Mouse (Mus musculus) CH12.LX (cell line): ENCODE data around the gene Ccdc159. TPM values are rescaled to one million over a fixed set of nuclear protein-coding genes. Genes with fewer than 3 reads are reported as not detected.

Source experiments
- DNase-seq: peaks from one replicate; pipeline ENCODE4 v3.0.0-alpha.2; 2013; ENCODE audit errors: extremely low read depth
- H3K27ac ChIP-seq: 2 replicates; pipeline ENCODE4 v1.5.1; 2012; ENCODE audit warnings: low read depth, mild to moderate bottlenecking, control low read depth, moderate library complexity; ENCODE audit not compliant: insufficient read depth
- H3K27me3 ChIP-seq: replicated peaks from 2 replicates; pipeline ENCODE3; 2012; ENCODE audit warnings: inconsistent platforms
- H3K36me3 ChIP-seq, 2 experiments: replicated peaks in 1 of 2; 2 replicates each; pipeline versions ENCODE3 to v1.6.1; 2012; ENCODE audit warnings: inconsistent platforms in 1 of 2, low read length in 1 of 2, mild to moderate bottlenecking in 1 of 2, mixed read lengths in 1 of 2, moderate library complexity in 1 of 2; ENCODE audit not compliant: control insufficient read depth in 1 of 2, insufficient read depth in 1 of 2
- H3K4me1 ChIP-seq, 2 experiments: 2 replicates each; pipeline ENCODE4 v1.6.1; 2012; ENCODE audit warnings: inconsistent platforms in 1 of 2, moderate library complexity in 1 of 2; ENCODE audit not compliant: insufficient read depth in 2 of 2, control insufficient read depth in 1 of 2
- H3K4me2 ChIP-seq: 2 replicates; pipeline ENCODE4 v1.6.1; 2012; ENCODE audit warnings: low read depth, mild to moderate bottlenecking, control low read depth; ENCODE audit not compliant: poor library complexity, insufficient read depth, severe bottlenecking
- H3K4me3 ChIP-seq, 3 experiments: fragments of 150-350 bp in 1 of 3; sonication (generic) in 1 of 3; replicated peaks in 1 of 3; 2 replicates each; pipeline versions ENCODE3 to v1.5.1; 2011 to 2012; ENCODE audit warnings: low read depth in 2 of 3, low read length in 2 of 3, mild to moderate bottlenecking in 2 of 3, moderate library complexity in 2 of 3, control low read depth in 1 of 3, improper control_type of control experiment in 1 of 3, inconsistent platforms in 1 of 3, mixed read lengths in 1 of 3; ENCODE audit not compliant: poor library complexity in 1 of 3
- H3K79me2 ChIP-seq: replicated peaks from 2 replicates; pipeline ENCODE4 v1.6.1; 2012; ENCODE audit warnings: mild to moderate bottlenecking, moderate library complexity; ENCODE audit not compliant: control insufficient read depth, poor library complexity, insufficient read depth, severe bottlenecking; ENCODE audit errors: extremely low read depth
- H3K9ac ChIP-seq: 2 replicates; pipeline ENCODE4 v1.6.1; 2012; ENCODE audit warnings: low read depth, mild to moderate bottlenecking, control low read depth, moderate library complexity; ENCODE audit not compliant: insufficient read depth
- H3K9me3 ChIP-seq: replicated peaks from 2 replicates; pipeline ENCODE3; 2012; ENCODE audit warnings: low read length, inconsistent platforms, mixed read lengths
- BHLHE40 ChIP-seq: IDR thresholded peaks from 2 replicates; pipeline ENCODE4 v1.6.1; 2011; ENCODE audit warnings: mild to moderate bottlenecking, low read depth, low read length, improper control_type of control experiment
- CHD2 ChIP-seq: IDR thresholded peaks from 2 replicates; pipeline ENCODE4 v1.6.1; 2011; ENCODE audit warnings: low read length, improper control_type of control experiment
- E2F4 ChIP-seq: IDR thresholded peaks from 2 replicates; pipeline ENCODE4 v1.6.1; 2011; ENCODE audit warnings: low read depth, low read length, improper control_type of control experiment; ENCODE audit not compliant: insufficient replicate concordance
- ELF1 ChIP-seq: IDR thresholded peaks from 2 replicates; pipeline ENCODE4 v1.6.1; 2014; ENCODE audit warnings: low read depth, mild to moderate bottlenecking, inconsistent platforms, low read length, improper control_type of control experiment
- EP300 ChIP-seq: IDR thresholded peaks from 2 replicates; pipeline ENCODE4 v1.6.1; 2011; ENCODE audit warnings: low read length, improper control_type of control experiment
- ETS1 ChIP-seq: conservative IDR thresholded peaks from 2 replicates; pipeline ENCODE4 v1.6.1; 2012; ENCODE audit warnings: low read depth, mild to moderate bottlenecking, inconsistent platforms, low read length, improper control_type of control experiment, moderate library complexity
- GABPA ChIP-seq: IDR thresholded peaks from 2 replicates; pipeline ENCODE4 v1.6.1; 2012; ENCODE audit warnings: low read depth, low read length, improper control_type of control experiment, inconsistent platforms; ENCODE audit not compliant: insufficient replicate concordance
- JUN ChIP-seq: IDR thresholded peaks from 2 replicates; pipeline ENCODE4 v1.6.1; 2011; ENCODE audit warnings: low read depth, mild to moderate bottlenecking, low read length, improper control_type of control experiment, moderate library complexity; ENCODE audit not compliant: insufficient read depth
- JUND ChIP-seq: conservative IDR thresholded peaks from 2 replicates; pipeline ENCODE4 v1.6.1; 2011; ENCODE audit warnings: low read depth, low read length, improper control_type of control experiment
- KAT2A ChIP-seq: IDR thresholded peaks from 2 replicates; pipeline ENCODE4 v1.6.1; 2012; ENCODE audit warnings: low read length, improper control_type of control experiment, inconsistent platforms; ENCODE audit not compliant: insufficient replicate concordance
- MAFK ChIP-seq: IDR thresholded peaks from 2 replicates; pipeline ENCODE4 v1.6.1; 2011; ENCODE audit warnings: low read length, improper control_type of control experiment; ENCODE audit not compliant: insufficient replicate concordance
- MAZ ChIP-seq: IDR thresholded peaks from 2 replicates; pipeline ENCODE4 v1.6.1; 2012; ENCODE audit warnings: low read depth, mild to moderate bottlenecking, inconsistent platforms, low read length, improper control_type of control experiment, moderate library complexity
- MEF2A ChIP-seq: IDR thresholded peaks from 2 replicates; pipeline ENCODE4 v1.6.1; 2014; ENCODE audit warnings: low read depth, mild to moderate bottlenecking, inconsistent platforms, low read length, improper control_type of control experiment, borderline replicate concordance
- MXI1 ChIP-seq: IDR thresholded peaks from 2 replicates; pipeline ENCODE4 v1.6.1; 2011; ENCODE audit warnings: mild to moderate bottlenecking, low read depth, low read length, improper control_type of control experiment
- NELFE ChIP-seq: IDR thresholded peaks from 2 replicates; pipeline ENCODE4 v1.6.1; 2011; ENCODE audit warnings: low read depth, low read length, improper control_type of control experiment
- POLR2A ChIP-seq: IDR thresholded peaks from 2 replicates; pipeline ENCODE4 v1.6.1; 2011; ENCODE audit warnings: low read depth, mild to moderate bottlenecking, improper control_type of control experiment, low read length
- POLR2AphosphoS2 ChIP-seq: IDR thresholded peaks from 2 replicates; pipeline ENCODE4 v1.6.1; 2011; ENCODE audit warnings: low read depth, low read length, improper control_type of control experiment
- RCOR1 ChIP-seq: conservative IDR thresholded peaks from 2 replicates; pipeline ENCODE4 v1.6.1; 2012; ENCODE audit warnings: low read depth, mild to moderate bottlenecking, inconsistent platforms, low read length, improper control_type of control experiment
- SMC3 ChIP-seq: IDR thresholded peaks from 2 replicates; pipeline ENCODE4 v1.6.1; 2011; ENCODE audit warnings: low read depth, low read length, improper control_type of control experiment
- TCF12 ChIP-seq: IDR thresholded peaks from 2 replicates; pipeline ENCODE4 v1.6.1; 2014; ENCODE audit warnings: low read depth, mild to moderate bottlenecking, inconsistent platforms, low read length, improper control_type of control experiment
- UBTF ChIP-seq: IDR thresholded peaks from 2 replicates; pipeline ENCODE4 v1.6.1; 2012; ENCODE audit warnings: low read depth, mild to moderate bottlenecking, inconsistent platforms, low read length, improper control_type of control experiment, moderate library complexity
- USF1 ChIP-seq: IDR thresholded peaks from 2 replicates; pipeline ENCODE4 v1.6.1; 2014; ENCODE audit warnings: low read depth, mild to moderate bottlenecking, inconsistent platforms, low read length, improper control_type of control experiment
- ZC3H11A ChIP-seq: IDR thresholded peaks from 2 replicates; pipeline ENCODE4 v1.6.1; 2012; ENCODE audit warnings: low read depth, mild to moderate bottlenecking, inconsistent platforms, low read length, improper control_type of control experiment
- ZKSCAN1 ChIP-seq: IDR thresholded peaks from 2 replicates; pipeline ENCODE4 v1.6.1; 2012; ENCODE audit warnings: low read depth, inconsistent platforms, low read length, improper control_type of control experiment, borderline replicate concordance
- ZNF384 ChIP-seq: IDR thresholded peaks from 2 replicates; pipeline ENCODE4 v1.6.1; 2012; ENCODE audit warnings: low read depth, low read length, improper control_type of control experiment, inconsistent platforms
- dilution Hi-C: fragments of 300-500 bp; cut with MboI; formaldehyde crosslinking; loops from 2 replicates; pipeline ENCODE4 v1.14.3; 2020; ENCODE audit warnings: low sequenced_read_pairs; ENCODE audit not compliant: extremely low pct_unique_long_range_greater_than_20kb, extremely low pct_ligation_motif_present
- in situ Hi-C: fragments of 300-500 bp; cut with MboI; formaldehyde crosslinking; loops from 3 replicates; pipeline ENCODE4 v1.14.3; 2019; ENCODE audit warnings: low sequenced_read_pairs, low pct_ligation_motif_present, low pct_unique_long_range_greater_than_20kb, mixed read lengths
- polyA plus RNA-seq: library from polyadenylated mRNA; unstranded; fragments of >175 nt; gene quantifications from 2 replicates; pipeline ENCODE4 v1.2.1, GENCODE M21; 2012; ENCODE audit warnings: low read depth; ENCODE audit not compliant: insufficient read length
- total RNA-seq, 2 experiments: library from RNA; depleted of rRNA; stranded (reverse); fragments of 300-350 nt in 1 of 2; fragments of >200 nt in 1 of 2; gene quantifications; 2 replicates each; pipeline ENCODE4 v1.2.3; 2012 to 2014

Gene Ccdc159
- total and polyA plus RNA-seq, 3 experiments: not detected

GRCm38 (mm10) chr9:21932006-21932405, 4.7 kb downstream of the Ccdc159 start:
- Histone ChIP-seq H3K4me2 (no peak overlapping the region), H3K9me3 (peaks cover 6% of the 10 kb centered on the region), H3K27me3 (peaks cover 78% of the 10 kb centered on the region), H3K9ac (no peak overlapping the region), H3K79me2 (no peaks in the 10 kb centered on the region), H3K36me3 (no peaks in the 10 kb centered on the region), H3K27ac (no peak overlapping the region), H3K4me1 (no peaks in the 10 kb centered on the region), H3K4me3 (no peak overlapping the region)
- DNase-seq: no peak
- dilution Hi-C loops (no loop called here), in situ Hi-C loops (no loop called here)
- TF ChIP-seq GABPA: no peak
- TF ChIP-seq EP300: no peak
- no peak for TF ChIP-seq ZKSCAN1
- no peak for TF ChIP-seq BHLHE40
- no peak for TF ChIP-seq POLR2AphosphoS2
- TF ChIP-seq JUN: no peak
- no peak for TF ChIP-seq ZC3H11A
- no peak for TF ChIP-seq CHD2
- no peak for TF ChIP-seq MAFK
- TF ChIP-seq ELF1: no peak
- no peak for TF ChIP-seq RCOR1
- TF ChIP-seq ETS1: no peak
- TF ChIP-seq SMC3: no peak
- TF ChIP-seq JUND: no peak
- no peak for TF ChIP-seq TCF12
- TF ChIP-seq MEF2A: no peak
- no peak for TF ChIP-seq NELFE

DNA sequence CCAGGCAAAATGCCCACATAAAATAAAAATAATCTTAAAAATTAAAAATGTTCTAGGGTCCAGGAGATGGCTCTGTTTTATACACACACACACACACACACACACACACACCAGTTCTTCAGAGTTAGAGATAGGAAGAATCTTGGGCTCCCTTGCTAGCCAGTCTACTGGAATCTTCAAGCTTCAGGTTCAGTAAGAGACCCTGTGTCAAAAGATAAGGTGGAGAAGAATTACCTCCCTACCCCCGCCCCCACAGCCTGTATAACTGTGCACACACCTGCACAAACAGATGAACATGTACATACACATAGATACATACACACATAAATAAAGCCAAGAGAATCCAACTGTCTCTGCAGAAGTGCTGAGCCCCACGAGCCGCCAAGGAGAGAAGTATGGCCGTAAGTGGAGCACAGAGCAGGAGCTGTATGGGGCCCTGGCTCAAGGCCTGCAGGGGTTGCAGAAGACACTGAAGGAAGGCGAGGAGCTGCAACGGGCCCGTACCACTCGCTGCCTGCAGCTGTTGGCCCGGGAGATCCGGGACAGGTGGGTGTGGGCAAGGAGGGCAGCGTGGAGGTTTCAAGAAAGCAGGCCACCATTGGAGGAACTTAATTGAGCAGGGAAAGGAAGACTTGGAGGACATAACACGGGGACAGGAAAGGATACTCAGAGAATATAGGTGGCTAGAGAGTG, 5.3 kb downstream of the Ccdc159 start:
- Histone ChIP-seq H3K36me3 (no peaks in the 10 kb centered on the region), H3K27me3 (peaks cover 76% of the 10 kb centered on the region), H3K79me2 (no peaks in the 10 kb centered on the region), H3K27ac (no peak overlapping the region), H3K4me1 (no peaks in the 10 kb centered on the region)
- dilution Hi-C loops: no loop called here
- no peak for DNase-seq
- TF ChIP-seq MAZ: no peak
- no peak for TF ChIP-seq ZNF384
- TF ChIP-seq KAT2A: no peak
- TF ChIP-seq E2F4: no peak
- TF ChIP-seq UBTF: no peak
- no peak for TF ChIP-seq JUN
- no peak for TF ChIP-seq SMC3
- TF ChIP-seq POLR2A: no peak
- TF ChIP-seq EP300: no peak
- TF ChIP-seq MEF2A: no peak
- TF ChIP-seq USF1: no peak
- no peak for TF ChIP-seq POLR2AphosphoS2
- TF ChIP-seq MXI1: no peak
- TF ChIP-seq, all 38 proteins: peak for 0
- in situ Hi-C loops: no loop called here
- peaks cover 6% of the 10 kb centered on the region for H3K9me3 ChIP-seq
- no peak overlapping the region for H3K9ac ChIP-seq
- no peak overlapping the region for H3K4me3 ChIP-seq
- H3K4me2 ChIP-seq: no peak overlapping the region
